Mouse (Mus musculus): Measurements from ENCODE around the gene Ercc4. TPM values are rescaled to one million over a fixed set of nuclear protein-coding genes. Genes with fewer than 3 reads are reported as not detected.

Gene Ercc4
- polyA plus RNA-seq, 1 experiment from 2014 or later, result 15.1 TPM

GRCm38 (mm10) chr16:13118754-13119294, 9.3 kb downstream of the Ercc4 start:
- no peak overlapping the region for H3K27ac ChIP-seq (replicated peaks)
- H3K4me3 ChIP-seq, result no peak overlapping the region
- ATAC-seq (ENCODE audit: low read depth), result no peak
- H3K9me3 ChIP-seq, result no peaks in the 10 kb centered on the region
- H3K4me1 ChIP-seq (replicated peaks), result no peaks in the 10 kb centered on the region
- no peaks in the 10 kb centered on the region for H3K27me3 ChIP-seq
- H3K4me2 ChIP-seq, result no peak overlapping the region
- H3K9ac ChIP-seq, result no peak overlapping the region
- WGBS, result 95% methylated on average over 2 of the region's 2 CpGs
- peaks cover 58% of the 10 kb centered on the region for H3K36me3 ChIP-seq

DNA sequence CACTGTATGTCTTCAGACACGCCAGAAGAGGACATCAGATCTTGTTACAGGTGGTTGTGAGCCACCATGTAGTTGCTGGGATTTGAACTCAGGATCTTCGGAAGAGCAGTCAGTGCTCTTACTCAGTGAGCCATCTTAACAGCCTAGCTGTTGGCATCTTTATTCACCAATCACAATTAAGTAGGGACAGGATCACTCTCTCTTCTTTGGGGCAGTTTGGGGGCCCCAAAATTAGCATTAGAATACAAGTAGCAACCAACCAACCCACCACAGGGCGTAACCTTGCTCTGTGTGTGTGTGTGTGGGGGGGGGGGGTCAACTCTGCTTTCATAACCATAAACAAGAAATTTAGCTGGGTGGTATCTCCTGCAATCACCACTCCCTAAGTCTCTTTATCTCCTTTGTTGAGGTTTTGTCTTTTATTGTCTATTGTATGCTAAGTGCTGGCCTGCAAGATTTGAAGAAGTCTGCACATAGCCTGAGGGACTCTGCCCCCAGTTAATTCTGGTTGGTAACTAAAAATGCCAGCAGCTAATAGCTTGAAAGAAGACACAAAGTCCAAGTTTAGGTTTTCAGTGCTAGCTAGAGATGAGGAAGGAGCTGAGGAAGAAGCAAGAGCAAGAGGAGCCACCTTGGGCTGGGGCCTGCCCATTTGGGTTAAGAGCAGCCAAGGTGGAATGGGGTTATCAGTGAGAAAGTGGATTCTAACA, 10.3 kb downstream of the Ercc4 start:
- Histone ChIP-seq H3K4me2 (no peak overlapping the region), H3K9me3 (no peaks in the 10 kb centered on the region), H3K27ac (replicated peaks) (no peak overlapping the region), H3K27me3 (no peaks in the 10 kb centered on the region), H3K4me1 (replicated peaks) (no peaks in the 10 kb centered on the region), H3K36me3 (peaks cover 58% of the 10 kb centered on the region), H3K4me3 (no peak overlapping the region), H3K9ac (no peak overlapping the region)
- WGBS, result 86% methylated on average over 3 of the region's 3 CpGs
- no peak for ATAC-seq (ENCODE audit: low read depth)

DNA sequence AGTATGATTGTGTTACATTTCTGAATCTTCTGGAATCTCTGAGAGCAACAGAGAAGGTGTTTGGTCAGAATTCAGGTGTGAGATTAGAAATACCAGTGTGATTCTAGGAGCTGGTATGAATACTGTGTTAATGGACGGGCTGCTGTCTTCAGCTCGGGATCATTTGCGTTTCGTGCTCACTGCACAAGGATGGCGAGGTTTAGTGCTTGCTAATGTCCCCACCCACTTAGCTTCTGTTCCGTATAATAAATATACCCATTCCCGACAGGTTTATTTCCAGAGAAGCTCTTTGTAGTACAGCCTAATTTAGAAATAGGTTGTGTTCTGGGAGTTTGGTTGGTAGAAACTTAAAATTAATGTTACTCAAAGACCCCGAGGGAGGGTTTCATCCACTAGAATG, 15.9 kb downstream of the Ercc4 start:
- H3K27ac ChIP-seq (replicated peaks), result no peak overlapping the region
- H3K9ac ChIP-seq, result no peak overlapping the region
- H3K4me2 ChIP-seq, result no peak overlapping the region
- 70% methylated on average over 8 of the region's 8 CpGs for WGBS
- no peaks in the 10 kb centered on the region for H3K4me1 ChIP-seq (replicated peaks)
- H3K4me3 ChIP-seq, result no peak overlapping the region
- no peaks in the 10 kb centered on the region for H3K9me3 ChIP-seq
- peaks cover 87% of the 10 kb centered on the region for H3K36me3 ChIP-seq
- ATAC-seq (ENCODE audit: low read depth), result no peak
- no peaks in the 10 kb centered on the region for H3K27me3 ChIP-seq

DNA sequence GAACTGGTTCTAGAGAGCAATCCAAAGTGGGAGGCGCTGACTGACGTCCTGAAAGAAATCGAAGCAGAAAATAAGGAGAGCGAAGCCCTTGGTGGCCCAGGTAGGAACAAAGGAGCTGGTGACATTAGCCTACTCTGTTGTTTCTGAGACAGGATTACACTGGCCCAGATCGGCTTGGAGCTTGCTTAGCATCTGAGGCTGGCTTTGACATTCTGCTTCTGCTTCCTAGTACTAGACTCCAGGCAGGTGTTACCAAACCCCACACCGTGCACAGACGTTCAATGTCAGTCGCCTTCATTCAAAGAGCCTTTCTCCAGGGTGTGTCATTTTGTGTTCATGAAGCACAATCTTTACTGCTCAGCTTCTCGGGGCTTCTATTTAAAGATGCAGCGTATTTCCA, 18.1 kb downstream of the Ercc4 start:
- no peak overlapping the region for H3K9ac ChIP-seq
- no peaks in the 10 kb centered on the region for H3K27me3 ChIP-seq
- ATAC-seq (ENCODE audit: low read depth), result no peak
- H3K36me3 ChIP-seq, result peaks cover 88% of the 10 kb centered on the region
- 94% methylated on average over 10 of the region's 10 CpGs for WGBS
- no peaks in the 10 kb centered on the region for H3K9me3 ChIP-seq
- no peak overlapping the region for H3K4me3 ChIP-seq
- no peak overlapping the region for H3K4me2 ChIP-seq
- H3K4me1 ChIP-seq (replicated peaks), result no peaks in the 10 kb centered on the region
- H3K27ac ChIP-seq (replicated peaks), result no peak overlapping the region

GRCm38 (mm10) chr16:13130412-13130811, 20.9 kb downstream of the Ercc4 start:
- 47% methylated on average over 14 of the region's 14 CpGs for WGBS
- no peak overlapping the region for H3K4me3 ChIP-seq
- peaks cover 75% of the 10 kb centered on the region for H3K36me3 ChIP-seq
- no peak overlapping the region for H3K27ac ChIP-seq (replicated peaks)
- H3K4me2 ChIP-seq, result no peak overlapping the region
- H3K9me3 ChIP-seq, result no peaks in the 10 kb centered on the region
- no peaks in the 10 kb centered on the region for H3K27me3 ChIP-seq
- no peak for ATAC-seq (ENCODE audit: low read depth)
- H3K9ac ChIP-seq, result no peak overlapping the region
- no peaks in the 10 kb centered on the region for H3K4me1 ChIP-seq (replicated peaks)

DNA sequence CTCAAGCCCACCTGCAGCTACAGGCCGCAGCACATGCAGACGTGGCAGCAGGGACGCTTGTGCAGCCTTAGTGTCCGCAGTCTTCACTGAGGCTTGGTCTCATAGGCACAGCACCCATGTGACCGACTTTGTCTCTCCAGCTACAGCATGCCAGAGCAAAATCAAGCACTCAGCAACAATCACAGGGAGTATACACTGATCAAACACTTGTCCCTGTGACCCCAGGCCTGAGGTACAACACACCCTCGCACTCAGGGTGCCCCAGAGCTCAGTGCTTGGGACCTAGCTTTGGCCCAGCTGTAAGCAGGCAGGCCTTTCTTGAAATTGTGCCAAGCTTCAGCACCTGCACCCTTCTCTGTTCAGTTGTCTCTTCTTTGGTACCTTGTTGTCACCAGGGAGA, 31.7 kb downstream of the Ercc4 start:
- Histone ChIP-seq H3K36me3 (peaks cover 39% of the 10 kb centered on the region), H3K9me3 (no peaks in the 10 kb centered on the region), H3K9ac (no peak overlapping the region), H3K27ac (replicated peaks) (no peak overlapping the region), H3K4me3 (no peak overlapping the region), H3K4me1 (replicated peaks) (no peaks in the 10 kb centered on the region), H3K4me2 (no peak overlapping the region), H3K27me3 (no peaks in the 10 kb centered on the region)
- 86% methylated on average over 6 of the region's 6 CpGs for WGBS
- ATAC-seq (ENCODE audit: low read depth), result no peak

GRCm38 (mm10) chr16:13143932-13144331, 34.4 kb downstream of the Ercc4 start:
- no peaks in the 10 kb centered on the region for H3K4me1 ChIP-seq (replicated peaks)
- H3K4me2 ChIP-seq, result no peak overlapping the region
- 91% methylated on average over 7 of the region's 7 CpGs for WGBS
- H3K4me3 ChIP-seq, result no peak overlapping the region
- no peak overlapping the region for H3K9ac ChIP-seq
- H3K27me3 ChIP-seq, result no peaks in the 10 kb centered on the region
- peaks cover 66% of the 10 kb centered on the region for H3K36me3 ChIP-seq
- ATAC-seq (ENCODE audit: low read depth), result no peak
- H3K9me3 ChIP-seq, result no peaks in the 10 kb centered on the region
- no peak overlapping the region for H3K27ac ChIP-seq (replicated peaks)

- ATAC-seq (ENCODE audit: low read depth), result no peak
- Histone ChIP-seq H3K27me3 (no peaks in the 10 kb centered on the region), H3K36me3 (peaks cover 75% of the 10 kb centered on the region), H3K27ac (replicated peaks) (no peak overlapping the region), H3K4me1 (replicated peaks) (no peaks in the 10 kb centered on the region), H3K4me2 (no peak overlapping the region), H3K9me3 (no peaks in the 10 kb centered on the region), H3K9ac (no peak overlapping the region), H3K4me3 (no peak overlapping the region)
- WGBS, result 94% methylated on average over 10 of the region's 10 CpGs
These were observed 35.4 kb downstream of the Ercc4 start for GRCm38 (mm10) chr16:13144682-13145410.

GRCm38 (mm10) chr16:13146231-13146630, 36.7 kb downstream of the Ercc4 start:
- H3K27ac ChIP-seq (replicated peaks), result no peak overlapping the region
- no peak overlapping the region for H3K9ac ChIP-seq
- no peak overlapping the region for H3K4me2 ChIP-seq
- H3K9me3 ChIP-seq, result no peaks in the 10 kb centered on the region
- peaks cover 64% of the 10 kb centered on the region for H3K36me3 ChIP-seq
- no peak overlapping the region for H3K4me3 ChIP-seq
- H3K27me3 ChIP-seq, result no peaks in the 10 kb centered on the region
- 85% methylated on average over 4 of the region's 4 CpGs for WGBS
- no peaks in the 10 kb centered on the region for H3K4me1 ChIP-seq (replicated peaks)
- no peak for ATAC-seq (ENCODE audit: low read depth)

DNA sequence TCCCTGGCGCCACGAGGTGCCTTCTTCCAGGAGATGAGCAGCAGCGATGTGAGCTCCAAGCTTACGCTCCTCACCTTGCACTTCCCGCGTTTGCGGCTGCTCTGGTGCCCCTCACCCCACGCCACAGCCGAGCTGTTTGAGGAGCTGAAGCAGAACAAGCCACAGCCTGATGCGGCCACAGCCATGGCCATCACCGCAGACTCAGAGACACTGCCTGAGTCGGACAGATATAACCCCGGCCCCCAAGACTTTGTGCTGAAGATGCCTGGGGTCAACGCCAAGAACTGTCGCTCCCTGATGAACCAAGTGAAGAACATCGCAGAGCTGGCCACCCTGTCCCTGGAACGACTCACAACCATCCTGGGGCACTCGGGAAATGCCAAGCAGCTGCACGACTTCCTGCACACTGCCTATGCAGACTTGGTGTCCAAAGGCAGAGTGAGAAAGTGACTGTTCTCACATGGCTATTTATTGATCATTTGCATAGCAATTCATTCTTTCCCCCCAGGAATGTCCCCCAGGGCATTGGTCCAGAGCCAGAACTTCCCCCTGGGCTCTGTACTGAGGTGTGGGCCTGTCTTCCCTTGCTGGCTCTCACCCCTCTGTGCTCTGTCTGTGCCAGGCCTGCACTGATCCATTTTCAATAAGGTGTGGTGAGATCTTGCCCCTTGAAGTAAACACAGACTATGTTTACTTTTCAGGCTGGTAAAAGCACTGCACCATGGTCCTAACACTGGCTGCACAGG, 38.5 kb downstream of the Ercc4 start:
- H3K27me3 ChIP-seq, result no peaks in the 10 kb centered on the region
- no peaks in the 10 kb centered on the region for H3K4me1 ChIP-seq (replicated peaks)
- H3K4me2 ChIP-seq, result no peak overlapping the region
- H3K36me3 ChIP-seq, result peaks cover 59% of the 10 kb centered on the region
- ATAC-seq (ENCODE audit: low read depth), result no peak
- no peak overlapping the region for H3K4me3 ChIP-seq
- WGBS, result 90% methylated on average over 19 of the region's 19 CpGs
- H3K27ac ChIP-seq (replicated peaks), result no peak overlapping the region
- no peaks in the 10 kb centered on the region for H3K9me3 ChIP-seq
- no peak overlapping the region for H3K9ac ChIP-seq

GRCm38 (mm10) chr16:13149950-13150349, 40.5 kb downstream of the Ercc4 start:
- Histone ChIP-seq H3K9ac (no peak overlapping the region), H3K27ac (replicated peaks) (no peak overlapping the region), H3K4me3 (no peak overlapping the region), H3K4me1 (replicated peaks) (no peaks in the 10 kb centered on the region), H3K9me3 (no peaks in the 10 kb centered on the region), H3K27me3 (no peaks in the 10 kb centered on the region), H3K36me3 (peaks cover 46% of the 10 kb centered on the region), H3K4me2 (no peak overlapping the region)
- 92% methylated on average over 8 of the region's 8 CpGs for WGBS
- ATAC-seq (ENCODE audit: low read depth), result no peak

- 84% methylated on average over 6 of the region's 6 CpGs for WGBS
- Histone ChIP-seq H3K27me3 (no peaks in the 10 kb centered on the region), H3K4me2 (no peak overlapping the region), H3K27ac (replicated peaks) (no peak overlapping the region), H3K9ac (no peak overlapping the region), H3K9me3 (no peaks in the 10 kb centered on the region), H3K36me3 (peaks cover 43% of the 10 kb centered on the region), H3K4me1 (replicated peaks) (no peaks in the 10 kb centered on the region), H3K4me3 (no peak overlapping the region)
- ATAC-seq (ENCODE audit: low read depth), result no peak
These were observed 41.3 kb downstream of the Ercc4 start for GRCm38 (mm10) chr16:13150790-13151189.

Measured in neural tube, embryonic 13.5 days (tissue).